8 mouse cellular contexts compared by ENCODE assay signal in the genomic region with DNA sequence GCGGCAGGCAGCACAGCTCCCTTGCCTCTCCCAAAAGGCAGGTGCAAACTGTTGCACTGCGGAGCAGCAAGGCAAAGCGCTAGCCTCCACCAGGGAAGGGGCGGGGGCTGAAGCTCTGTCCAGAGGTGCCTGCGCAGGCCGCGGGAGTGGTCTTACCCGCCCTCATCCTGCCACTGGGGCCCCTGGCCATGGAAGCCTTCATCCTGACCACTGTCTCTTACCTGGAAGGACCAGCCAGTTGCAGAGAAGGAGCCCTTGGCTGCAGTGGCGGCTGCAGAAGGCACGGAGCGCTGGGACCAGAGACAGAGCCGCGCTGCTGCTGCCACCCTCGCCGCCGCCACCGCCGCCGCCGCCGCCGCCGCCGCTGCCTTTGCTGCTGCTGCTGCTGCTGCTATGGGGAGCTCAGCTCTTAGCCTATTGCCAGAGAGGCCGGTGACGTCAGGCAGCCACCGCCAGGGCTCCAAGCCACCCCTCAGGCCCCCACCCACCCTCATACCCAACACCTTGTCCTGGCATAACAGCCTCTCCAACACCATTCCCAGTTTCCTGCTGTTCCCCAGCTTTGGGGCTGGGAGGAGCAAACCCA. TPM values are rescaled to one million over a fixed set of nuclear protein-coding genes. Genes with fewer than 3 reads are reported as not detected.
A peak's percentile ranks its signal among the peaks of the same experiment; 100 is the strongest.
DNase-seq lines count a peak whose midpoint lies in the region; ATAC-seq and TF ChIP-seq lines count a peak whose summit lies in the region.

A gene (minus strand): TSS at position 419 of the 586 bp plus-strand sequence.

- ATAC-seq in forebrain, embryonic 14.5 days, result peak; percentile 88
- 0 out of 2 replicates have a peak, but pooled peaks have one; percentile 52 for ATAC-seq in intestine, embryonic 16.5 days
- no peak for ATAC-seq in liver, embryonic 11.5 days (replicated peaks; ENCODE audit: low FRiP score)
- no peak for ATAC-seq in megakaryocyte-erythroid progenitor cell, adult 5-6 weeks (replicated peaks; ENCODE audit: low FRiP score, low TSS enrichment, poor library complexity, severe bottlenecking)

- H3K27ac ChIP-seq in forebrain, embryonic 14.5 days (ENCODE audit: low read depth, low read length), result peak within 1 kb of the TSS; percentile 27; the same call in 1 of the 2 replicates
- no peak within 1 kb of the TSS for H3K27ac ChIP-seq in intestine, embryonic 16.5 days (ENCODE audit: low read length)
- H3K27ac ChIP-seq in liver, embryonic 11.5 days (ENCODE audit: low read depth, low read length), result no peak within 1 kb of the TSS

- peaks cover 13% of the 10 kb centered on the region for H3K9me3 ChIP-seq in E14TG2a.4 (ENCODE audit: low read length)
- H3K9me3 ChIP-seq in forebrain, embryonic 14.5 days (replicated peaks; ENCODE audit: control insufficient read depth, low read length), result no peaks in the 10 kb centered on the region
- H3K9me3 ChIP-seq in intestine, embryonic 16.5 days (ENCODE audit: control insufficient read depth, low read length), result no peaks in the 10 kb centered on the region
- no peaks in the 10 kb centered on the region for H3K9me3 ChIP-seq in liver, embryonic 11.5 days (ENCODE audit: control insufficient read depth, low read length)

- peak within 1 kb of the TSS; percentile 84 for H3K4me3 ChIP-seq in E14TG2a.4 (replicated peaks; ENCODE audit: low read length)
- H3K4me3 ChIP-seq in forebrain, embryonic 14.5 days (ENCODE audit: low read depth, low read length), result peak within 1 kb of the TSS; percentile 48
- H3K4me3 ChIP-seq in intestine, embryonic 16.5 days (ENCODE audit: low read length), result peak within 1 kb of the TSS; percentile 34
- peak within 1 kb of the TSS; percentile 34 for H3K4me3 ChIP-seq in liver, embryonic 11.5 days (ENCODE audit: low read depth, low read length)

- H3K4me2 ChIP-seq in forebrain, embryonic 14.5 days (ENCODE audit: low read length), result peak within 1 kb of the TSS; percentile 89
- H3K4me2 ChIP-seq in intestine, embryonic 16.5 days (ENCODE audit: low read depth, low read length), result peak within 1 kb of the TSS; percentile 50
- peak within 1 kb of the TSS; percentile 60 for H3K4me2 ChIP-seq in liver, embryonic 11.5 days

- H3K36me3 ChIP-seq in E14TG2a.4 (ENCODE audit: insufficient read depth, low read length), result no peaks in the 10 kb centered on the region
- H3K36me3 ChIP-seq in forebrain, embryonic 14.5 days (ENCODE audit: control insufficient read depth, insufficient read depth, low read length), result no peaks in the 10 kb centered on the region
- no peaks in the 10 kb centered on the region for H3K36me3 ChIP-seq in intestine, embryonic 16.5 days (ENCODE audit: control insufficient read depth, insufficient read depth, low read length)
- H3K36me3 ChIP-seq in liver, embryonic 11.5 days (ENCODE audit: control insufficient read depth, insufficient read depth, low read length), result no peaks in the 10 kb centered on the region

- H3K9ac ChIP-seq in forebrain, embryonic 14.5 days (ENCODE audit: low read length), result peak within 1 kb of the TSS; percentile 63
- H3K9ac ChIP-seq in intestine, embryonic 16.5 days (ENCODE audit: low read depth, low read length), result no peak within 1 kb of the TSS
- no peak within 1 kb of the TSS for H3K9ac ChIP-seq in liver, embryonic 11.5 days (ENCODE audit: low read depth, low read length)

- peak; percentile 45 for DNase-seq in ES-CJ7 (ENCODE audit: low read depth, low spot score)
- DNase-seq in forebrain, embryonic 14.5 days (ENCODE audit: low spot score), result peak; percentile 71
- peak; percentile 34 for DNase-seq in liver, embryonic 11.5 days (ENCODE audit: low spot score)
- peak; percentile 68 to 79 for DNase-seq in right cerebral cortex, postnatal 36 days (ENCODE audit: low spot score in 2 of 2)
- no peak for DNase-seq in spleen, adult 18-20 months

- H3K27me3 ChIP-seq in E14TG2a.4 (ENCODE audit: insufficient read depth, low read length), result peaks cover 34% of the 10 kb centered on the region
- peaks cover 28% of the 10 kb centered on the region for H3K27me3 ChIP-seq in forebrain, embryonic 14.5 days (replicated peaks; ENCODE audit: control insufficient read depth, insufficient read depth, low read length)
- peaks cover 36% of the 10 kb centered on the region for H3K27me3 ChIP-seq in intestine, embryonic 16.5 days (replicated peaks; ENCODE audit: control insufficient read depth, insufficient read depth, low read length)
- H3K27me3 ChIP-seq in liver, embryonic 11.5 days (replicated peaks; ENCODE audit: control insufficient read depth, insufficient read depth, low read length), result peaks cover 45% of the 10 kb centered on the region

- H3K4me1 ChIP-seq in E14TG2a.4 (replicated peaks; ENCODE audit: low read depth, low read length), result peaks cover 20% of the 10 kb centered on the region
- peaks cover 15% of the 10 kb centered on the region; the same call in 1 of the 2 replicates for H3K4me1 ChIP-seq in forebrain, embryonic 14.5 days (ENCODE audit: control insufficient read depth, insufficient read depth, low read length)
- H3K4me1 ChIP-seq in intestine, embryonic 16.5 days (ENCODE audit: control insufficient read depth, insufficient read depth, low read length), result no peaks in the 10 kb centered on the region
- H3K4me1 ChIP-seq in liver, embryonic 11.5 days (replicated peaks; ENCODE audit: control insufficient read depth, insufficient read depth, low read length), result no peaks in the 10 kb centered on the region

- WGBS in forebrain, embryonic 14.5 days, result under 1% methylated on average over 16 of the region's 27 CpGs
- under 1% methylated on average over 23 of the region's 27 CpGs for WGBS in intestine, embryonic 16.5 days
- WGBS in liver, embryonic 11.5 days, result under 1% methylated on average over 22 of the region's 27 CpGs

- TF ChIP-seq CTCF in E14TG2a.4 (conservative IDR thresholded peaks at IDR 0.05; ENCODE audit: low read length), result no peak

RNA-seq across cellular contexts. Expression of the gene that starts here (rescaled TPM):
- 21.6 and 32.6 TPM in 2 replicates for polyA plus RNA-seq in forebrain, embryonic 14.5 days (2014; fragmentation: Nextera tagmentation; extraction: Ambion mirVana)
- 0.56 and 0.86 TPM in 2 replicates for polyA plus RNA-seq in intestine, embryonic 16.5 days (2015; fragmentation: Nextera tagmentation; extraction: Ambion mirVana)
- polyA plus RNA-seq in liver, embryonic 11.5 days (2014; fragmentation: Nextera tagmentation; extraction: Ambion mirVana), result 0.10 and 0.21 TPM in 2 replicates
- total RNA-seq in megakaryocyte-erythroid progenitor cell, adult 5-6 weeks (2014; fragmentation: Nextera tagmentation), result not detected in 2 replicates
- not detected in 2 replicates for total RNA-seq in megakaryocyte-erythroid progenitor cell, adult 5-6 weeks (2017)

Comparison
In these comparisons a context has a peak if more than half of its experiments do, and no peak if none do; other contexts are left out.
1. RNA of the gene that starts here (polyA plus RNA-seq): 21.6 to 32.6 TPM in forebrain, embryonic 14.5 days; 0.56 to 0.86 TPM in intestine, embryonic 16.5 days and 0.10 to 0.21 TPM in liver, embryonic 11.5 days; every median in the first group is over 10 times any median in the second.
2. Peak in ATAC-seq, H3K4me3 ChIP-seq and H3K4me2 ChIP-seq in intestine, embryonic 16.5 days; RNA of the gene not detected or under 1 TPM.
3. Peak in DNase-seq, H3K4me3 ChIP-seq and H3K4me2 ChIP-seq in liver, embryonic 11.5 days; RNA of the gene not detected or under 1 TPM.
4. H3K4me3 ChIP-seq: peak in every context shown above with its lines; median percentile 84 in E14TG2a.4; 48 in forebrain, embryonic 14.5 days; 34 in intestine, embryonic 16.5 days; 34 in liver, embryonic 11.5 days.
5. DNase-seq: peak in ES-CJ7 (single experiment), forebrain, embryonic 14.5 days (single experiment) and right cerebral cortex, postnatal 36 days (2 of 2); none in spleen, adult 18-20 months (0 of 2).
6. Peak in every context shown above with its lines, with median percentiles within 50 percentile points of each other: H3K4me2 ChIP-seq.